Mouse (Mus musculus) forebrain, embryonic 15.5 days (tissue): ENCODE data around the gene Ccdc130. TPM values are rescaled to one million over a fixed set of nuclear protein-coding genes. Genes with fewer than 3 reads are reported as not detected.

Source experiments
- ATAC-seq: fragments of 200-750 bp; cut with Nextera tagmentation; replicated peaks from 2 replicates; pipeline ENCODE4 v1.8.0; 2017; ENCODE audit warnings: mild to moderate bottlenecking, moderate TSS enrichment, moderate library complexity
- H3K27ac ChIP-seq: fragments of 300-500 bp; sonication (generic); replicated peaks from 2 replicates; pipeline ENCODE4 v1.5.1; 2015; ENCODE audit warnings: mild to moderate bottlenecking, inconsistent platforms
- H3K27me3 ChIP-seq: fragments of 300-500 bp; sonication (generic); 2 replicates; pipeline ENCODE4 v1.6.1; 2015; ENCODE audit warnings: inconsistent platforms
- H3K36me3 ChIP-seq: fragments of 300-500 bp; sonication (generic); 2 replicates; pipeline ENCODE4 v1.6.1; 2015; ENCODE audit warnings: mild to moderate bottlenecking, inconsistent platforms
- H3K4me1 ChIP-seq: fragments of 300-500 bp; sonication (generic); 2 replicates; pipeline ENCODE4 v1.6.1; 2015; ENCODE audit warnings: inconsistent platforms
- H3K4me2 ChIP-seq: fragments of 300-500 bp; sonication (generic); replicated peaks from 2 replicates; pipeline ENCODE4 v1.6.1; 2015; ENCODE audit warnings: mild to moderate bottlenecking, inconsistent platforms
- H3K4me3 ChIP-seq: fragments of 300-500 bp; sonication (generic); 2 replicates; pipeline ENCODE4 v1.5.1; 2015; ENCODE audit warnings: mild to moderate bottlenecking, inconsistent platforms
- H3K9ac ChIP-seq: fragments of 300-500 bp; sonication (generic); replicated peaks from 2 replicates; pipeline ENCODE4 v1.6.1; 2015; ENCODE audit warnings: mild to moderate bottlenecking, inconsistent platforms
- H3K9me3 ChIP-seq: fragments of 300-500 bp; sonication (generic); 2 replicates; pipeline ENCODE4 v1.6.1; 2016; ENCODE audit warnings: inconsistent platforms
- WGBS: fragments of 180-500 bp; shearing (Covaris S2); methylation state at CpG from one replicate; pipeline ENCODE4 v1.1.7; 2015; ENCODE audit warnings: mixed read lengths; 5-methylcytosine and 5-hydroxymethylcytosine counted together
- polyA plus RNA-seq: library from polyadenylated mRNA; unstranded; fragments of >200 nt; fragmentation: Nextera tagmentation; extraction: Ambion mirVana; gene quantifications from 2 replicates; pipeline ENCODE4 v1.2.1, GENCODE M21; 2015

The Ccdc130 gene
- polyA plus RNA-seq, 1 experiment from 2014 or later: 24.5 TPM

GRCm38 (mm10) chr8:84235746-84236409 lies 34.3 kb downstream of the Ccdc130 start:
- Histone ChIP-seq H3K27me3 (no peaks in the 10 kb centered on the region), H3K4me3 (peak overlapping the region; percentile 85), H3K4me1 (peaks cover 38% of the 10 kb centered on the region), H3K27ac (peak overlapping the region; percentile 75; the same call in 1 of the 2 replicates), H3K4me2 (peak overlapping the region; percentile 64), H3K9me3 (no peaks in the 10 kb centered on the region), H3K36me3 (peaks cover 34% of the 10 kb centered on the region), H3K9ac (peak overlapping the region; percentile 96)
- WGBS: 37% methylated on average over 10 of the region's 10 CpGs
- ATAC-seq: no peak

- Histone ChIP-seq H3K4me2 (no peak overlapping the region), H3K27ac (no peak overlapping the region), H3K27me3 (no peaks in the 10 kb centered on the region), H3K4me3 (no peak overlapping the region), H3K4me1 (peaks cover 36% of the 10 kb centered on the region), H3K9me3 (no peaks in the 10 kb centered on the region), H3K36me3 (peaks cover 61% of the 10 kb centered on the region), H3K9ac (no peak overlapping the region)
- WGBS: 93% methylated on average over 2 of the region's 2 CpGs
- no peak for ATAC-seq
These were observed 37.1 kb downstream of the Ccdc130 start for GRCm38 (mm10) chr8:84233055-84233454.

- ATAC-seq: no peak
- Histone ChIP-seq H3K9me3 (no peaks in the 10 kb centered on the region), H3K27ac (no peak overlapping the region), H3K4me1 (peaks cover 26% of the 10 kb centered on the region), H3K4me2 (no peak overlapping the region), H3K9ac (no peak overlapping the region), H3K4me3 (no peak overlapping the region), H3K36me3 (peaks cover 84% of the 10 kb centered on the region), H3K27me3 (no peaks in the 10 kb centered on the region)
- WGBS: 73% methylated on average over 17 of the region's 17 CpGs
These were observed 39.4 kb downstream of the Ccdc130 start for GRCm38 (mm10) chr8:84230735-84231134.

- 76% methylated on average over 21 of the region's 21 CpGs for WGBS
- Histone ChIP-seq H3K36me3 (peaks cover 94% of the 10 kb centered on the region), H3K9ac (no peak overlapping the region), H3K27ac (no peak overlapping the region), H3K27me3 (no peaks in the 10 kb centered on the region), H3K9me3 (no peaks in the 10 kb centered on the region), H3K4me3 (no peak overlapping the region), H3K4me1 (no peaks in the 10 kb centered on the region), H3K4me2 (no peak overlapping the region)
- 0 out of 2 replicates have a peak, but pooled peaks have one; percentile 35 for ATAC-seq
These were observed 46.7 kb downstream of the Ccdc130 start for GRCm38 (mm10) chr8:84223322-84224029.

GRCm38 (mm10) chr8:84222566-84223165 lies 47.5 kb downstream of the Ccdc130 start:
- Histone ChIP-seq H3K9ac (no peak overlapping the region), H3K9me3 (no peaks in the 10 kb centered on the region), H3K27me3 (no peaks in the 10 kb centered on the region), H3K4me1 (no peaks in the 10 kb centered on the region), H3K27ac (no peak overlapping the region), H3K4me3 (no peak overlapping the region), H3K36me3 (peaks cover 94% of the 10 kb centered on the region), H3K4me2 (no peak overlapping the region)
- ATAC-seq: no peak
- WGBS: 91% methylated on average over 9 of the region's 9 CpGs

- no peaks in the 10 kb centered on the region for H3K27me3 ChIP-seq
- H3K4me1 ChIP-seq: no peaks in the 10 kb centered on the region
- 89% methylated on average over 7 of the region's 7 CpGs for WGBS
- H3K9me3 ChIP-seq: no peaks in the 10 kb centered on the region
- H3K9ac ChIP-seq: no peak overlapping the region
- no peak for ATAC-seq
- peaks cover 94% of the 10 kb centered on the region for H3K36me3 ChIP-seq
- H3K27ac ChIP-seq: no peak overlapping the region
- H3K4me3 ChIP-seq: no peak overlapping the region
- no peak overlapping the region for H3K4me2 ChIP-seq
These were observed 50.1 kb downstream of the Ccdc130 start for GRCm38 (mm10) chr8:84220105-84220504.

GRCm38 (mm10) chr8:84218143-84218542 lies 52.0 kb downstream of the Ccdc130 start:
- WGBS: 94% methylated on average over 5 of the region's 5 CpGs
- Histone ChIP-seq H3K4me2 (no peak overlapping the region), H3K4me1 (no peaks in the 10 kb centered on the region), H3K9ac (no peak overlapping the region), H3K36me3 (peaks cover 91% of the 10 kb centered on the region), H3K27ac (no peak overlapping the region), H3K9me3 (no peaks in the 10 kb centered on the region), H3K27me3 (no peaks in the 10 kb centered on the region), H3K4me3 (no peak overlapping the region)
- ATAC-seq: no peak

GRCm38 (mm10) chr8:84217206-84217605 lies 53.0 kb downstream of the Ccdc130 start:
- no peaks in the 10 kb centered on the region for H3K4me1 ChIP-seq
- WGBS: 96% methylated on average over 11 of the region's 11 CpGs

GRCm38 (mm10) chr8:84213277-84213676 lies 56.9 kb downstream of the Ccdc130 start:
- WGBS: 95% methylated on average over 4 of the region's 4 CpGs
- Histone ChIP-seq H3K36me3 (peaks cover 70% of the 10 kb centered on the region), H3K9ac (no peak overlapping the region), H3K4me3 (no peak overlapping the region), H3K4me2 (no peak overlapping the region), H3K27me3 (no peaks in the 10 kb centered on the region), H3K4me1 (peaks cover 21% of the 10 kb centered on the region), H3K27ac (no peak overlapping the region), H3K9me3 (no peaks in the 10 kb centered on the region)
- ATAC-seq: no peak

More at GRCm38 (mm10) chr8:84217206-84217605, 53.0 kb downstream of the Ccdc130 start:
- H3K36me3 ChIP-seq: peaks cover 90% of the 10 kb centered on the region
- no peak overlapping the region for H3K9ac ChIP-seq
- H3K4me2 ChIP-seq: no peak overlapping the region
- no peaks in the 10 kb centered on the region for H3K9me3 ChIP-seq
- H3K27me3 ChIP-seq: no peaks in the 10 kb centered on the region
- H3K4me3 ChIP-seq: no peak overlapping the region
- ATAC-seq: no peak
- no peak overlapping the region for H3K27ac ChIP-seq

GRCm38 (mm10) chr8:84211881-84212563 lies 58.2 kb downstream of the Ccdc130 start:
- ATAC-seq: no peak
- Histone ChIP-seq H3K9me3 (no peaks in the 10 kb centered on the region), H3K27me3 (no peaks in the 10 kb centered on the region), H3K4me2 (no peak overlapping the region), H3K4me3 (no peak overlapping the region), H3K4me1 (peaks cover 31% of the 10 kb centered on the region), H3K36me3 (peaks cover 58% of the 10 kb centered on the region), H3K9ac (no peak overlapping the region), H3K27ac (no peak overlapping the region)
- WGBS: 93% methylated on average over 31 of the region's 31 CpGs

GRCm38 (mm10) chr8:84211202-84211601 lies 59.0 kb downstream of the Ccdc130 start:
- WGBS: 96% methylated on average over 3 of the region's 3 CpGs
- H3K36me3 ChIP-seq: peaks cover 49% of the 10 kb centered on the region
- H3K4me3 ChIP-seq: no peak overlapping the region
- ATAC-seq: no peak
- peaks cover 31% of the 10 kb centered on the region for H3K4me1 ChIP-seq
- no peak overlapping the region for H3K4me2 ChIP-seq
- no peak overlapping the region for H3K9ac ChIP-seq
- H3K27me3 ChIP-seq: no peaks in the 10 kb centered on the region
- H3K9me3 ChIP-seq: no peaks in the 10 kb centered on the region
- no peak overlapping the region for H3K27ac ChIP-seq
